Mouse (Mus musculus): ENCODE results near the gene Slc16a10.

Gene Slc16a10

DNA sequence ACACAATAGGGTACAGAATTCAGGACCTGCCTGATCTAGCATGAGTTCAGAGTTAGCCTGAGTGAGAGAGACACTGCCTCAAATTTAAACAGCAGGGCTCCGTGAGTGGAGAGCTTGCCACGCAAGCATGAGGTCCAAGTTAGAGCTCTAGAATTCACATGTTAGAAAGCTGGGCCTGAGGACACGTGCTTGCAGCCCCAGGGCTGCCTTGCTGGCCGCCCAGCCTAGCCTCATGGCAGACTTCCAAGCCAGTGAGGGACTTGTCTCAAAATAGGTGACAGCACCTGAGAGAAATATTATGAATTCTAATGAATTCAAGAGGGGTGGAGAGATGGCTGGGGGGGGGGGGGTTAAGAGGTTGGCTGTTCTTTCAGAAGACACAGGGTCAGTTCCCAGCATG, 134.1 kb downstream of the Slc16a10 start:
- in situ Hi-C loops (cut with MboI; ENCODE audit: low pct_unique_long_range_greater_than_20kb in 1 of 2, low sequenced_read_pairs in 2 of 2, unreplicated experiment in 1 of 2): no loop called here

- in situ Hi-C loops (cut with MboI; ENCODE audit: low pct_unique_long_range_greater_than_20kb in 1 of 2, low sequenced_read_pairs in 2 of 2, unreplicated experiment in 1 of 2): no loop called here
Measured at GRCm38 (mm10) chr10:40006963-40007362, 135.1 kb downstream of the Slc16a10 start.

DNA sequence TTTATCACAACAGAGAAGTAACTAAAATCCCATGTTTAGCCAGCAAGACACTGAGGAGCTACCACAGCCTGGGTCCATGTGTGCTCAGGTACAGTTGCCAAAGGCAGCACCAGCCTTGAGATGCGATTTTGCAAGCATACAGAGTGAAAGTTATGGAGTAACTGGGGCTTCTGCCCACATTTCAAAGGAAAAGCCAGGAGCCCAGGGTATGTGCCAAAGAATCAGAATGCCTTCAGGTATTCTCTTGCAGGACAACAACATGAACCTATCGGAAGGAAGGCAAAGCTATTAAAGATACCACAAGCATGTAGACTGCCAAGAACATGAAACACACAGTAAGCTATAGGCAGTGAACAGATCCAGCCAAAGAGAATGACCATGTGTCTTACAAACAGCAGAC, 141.3 kb downstream of the Slc16a10 start:
- in situ Hi-C loops (cut with MboI; ENCODE audit: low pct_unique_long_range_greater_than_20kb in 1 of 2, low sequenced_read_pairs in 2 of 2, unreplicated experiment in 1 of 2): no loop called here

GRCm38 (mm10) chr10:39991155-39991554, 150.9 kb downstream of the Slc16a10 start:
- in situ Hi-C loops (cut with MboI; ENCODE audit: low pct_unique_long_range_greater_than_20kb in 1 of 2, low sequenced_read_pairs in 2 of 2, unreplicated experiment in 1 of 2): no loop called here

DNA sequence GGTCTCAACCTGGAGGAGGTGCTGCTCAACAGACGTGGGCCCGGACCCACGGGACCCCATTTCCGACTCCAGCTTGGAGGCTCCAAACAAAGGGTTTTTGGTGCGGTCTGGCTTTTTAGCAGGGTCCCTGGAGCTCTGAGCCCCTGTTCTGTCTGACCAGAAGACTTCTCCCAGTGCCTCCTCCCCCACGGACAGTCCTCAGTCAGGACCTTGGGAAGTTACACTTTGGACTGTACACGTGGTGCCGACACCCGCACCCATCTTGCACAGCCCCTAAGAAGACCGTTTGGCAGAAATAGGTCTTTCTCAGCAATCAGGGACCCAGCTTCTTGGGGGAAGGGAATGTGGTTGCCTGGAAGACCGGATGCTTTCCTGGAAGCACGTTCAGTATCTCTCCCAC, 155.6 kb downstream of the Slc16a10 start, which contains the start of gene Mfsd4b5:
Gene Mfsd4b5 (minus strand): TSS at position 181 of the 400 bp plus-strand sequence.
- in situ Hi-C loops (cut with MboI; ENCODE audit: low pct_unique_long_range_greater_than_20kb in 1 of 2, low sequenced_read_pairs in 2 of 2, unreplicated experiment in 1 of 2): no loop called here

All from mouse embryonic stem cell (cell line).